Mouse (Mus musculus) CH12.LX (cell line): ENCODE measurements around the gene Irx5. TPM values are rescaled to one million over a fixed set of nuclear protein-coding genes. Genes with fewer than 3 reads are reported as not detected.

Experiments used
- DNase-seq: peaks from one replicate; pipeline ENCODE4 v3.0.0-alpha.2; 2013; ENCODE audit errors: extremely low read depth
- H3K27ac ChIP-seq: 2 replicates; pipeline ENCODE4 v1.5.1; 2012; ENCODE audit warnings: low read depth, mild to moderate bottlenecking, control low read depth, moderate library complexity; ENCODE audit not compliant: insufficient read depth
- H3K27me3 ChIP-seq: replicated peaks from 2 replicates; pipeline ENCODE3; 2012; ENCODE audit warnings: inconsistent platforms
- H3K36me3 ChIP-seq, 2 experiments: replicated peaks in 1 of 2; 2 replicates each; pipeline versions ENCODE3 to v1.6.1; 2012; ENCODE audit warnings: inconsistent platforms in 1 of 2, low read length in 1 of 2, mild to moderate bottlenecking in 1 of 2, mixed read lengths in 1 of 2, moderate library complexity in 1 of 2; ENCODE audit not compliant: control insufficient read depth in 1 of 2, insufficient read depth in 1 of 2
- H3K4me1 ChIP-seq, 2 experiments: 2 replicates each; pipeline ENCODE4 v1.6.1; 2012; ENCODE audit warnings: inconsistent platforms in 1 of 2, moderate library complexity in 1 of 2; ENCODE audit not compliant: insufficient read depth in 2 of 2, control insufficient read depth in 1 of 2
- H3K4me2 ChIP-seq: 2 replicates; pipeline ENCODE4 v1.6.1; 2012; ENCODE audit warnings: low read depth, mild to moderate bottlenecking, control low read depth; ENCODE audit not compliant: poor library complexity, insufficient read depth, severe bottlenecking
- H3K4me3 ChIP-seq, 3 experiments: fragments of 150-350 bp in 1 of 3; sonication (generic) in 1 of 3; replicated peaks in 1 of 3; 2 replicates each; pipeline versions ENCODE3 to v1.5.1; 2011 to 2012; ENCODE audit warnings: low read depth in 2 of 3, low read length in 2 of 3, mild to moderate bottlenecking in 2 of 3, moderate library complexity in 2 of 3, control low read depth in 1 of 3, improper control_type of control experiment in 1 of 3, inconsistent platforms in 1 of 3, mixed read lengths in 1 of 3; ENCODE audit not compliant: poor library complexity in 1 of 3
- H3K79me2 ChIP-seq: replicated peaks from 2 replicates; pipeline ENCODE4 v1.6.1; 2012; ENCODE audit warnings: mild to moderate bottlenecking, moderate library complexity; ENCODE audit not compliant: control insufficient read depth, poor library complexity, insufficient read depth, severe bottlenecking; ENCODE audit errors: extremely low read depth
- H3K9ac ChIP-seq: 2 replicates; pipeline ENCODE4 v1.6.1; 2012; ENCODE audit warnings: low read depth, mild to moderate bottlenecking, control low read depth, moderate library complexity; ENCODE audit not compliant: insufficient read depth
- H3K9me3 ChIP-seq: replicated peaks from 2 replicates; pipeline ENCODE3; 2012; ENCODE audit warnings: low read length, inconsistent platforms, mixed read lengths
- E2F4 ChIP-seq: IDR thresholded peaks from 2 replicates; pipeline ENCODE4 v1.6.1; 2011; ENCODE audit warnings: low read depth, low read length, improper control_type of control experiment; ENCODE audit not compliant: insufficient replicate concordance
- HCFC1 ChIP-seq: IDR thresholded peaks from 2 replicates; pipeline ENCODE4 v1.6.1; 2012; ENCODE audit warnings: low read depth, mild to moderate bottlenecking, inconsistent platforms, low read length, improper control_type of control experiment
- IRF4 ChIP-seq: IDR thresholded peaks from 2 replicates; pipeline ENCODE4 v1.6.1; 2014; ENCODE audit warnings: low read depth, mild to moderate bottlenecking, inconsistent platforms, low read length, improper control_type of control experiment
- JUN ChIP-seq: IDR thresholded peaks from 2 replicates; pipeline ENCODE4 v1.6.1; 2011; ENCODE audit warnings: low read depth, mild to moderate bottlenecking, low read length, improper control_type of control experiment, moderate library complexity; ENCODE audit not compliant: insufficient read depth
- JUND ChIP-seq: conservative IDR thresholded peaks from 2 replicates; pipeline ENCODE4 v1.6.1; 2011; ENCODE audit warnings: low read depth, low read length, improper control_type of control experiment
- MAFK ChIP-seq: IDR thresholded peaks from 2 replicates; pipeline ENCODE4 v1.6.1; 2011; ENCODE audit warnings: low read length, improper control_type of control experiment; ENCODE audit not compliant: insufficient replicate concordance
- MAX ChIP-seq: IDR thresholded peaks from 2 replicates; pipeline ENCODE4 v1.6.1; 2011; ENCODE audit warnings: low read length, improper control_type of control experiment
- MAZ ChIP-seq: IDR thresholded peaks from 2 replicates; pipeline ENCODE4 v1.6.1; 2012; ENCODE audit warnings: low read depth, mild to moderate bottlenecking, inconsistent platforms, low read length, improper control_type of control experiment, moderate library complexity
- MEF2A ChIP-seq: IDR thresholded peaks from 2 replicates; pipeline ENCODE4 v1.6.1; 2014; ENCODE audit warnings: low read depth, mild to moderate bottlenecking, inconsistent platforms, low read length, improper control_type of control experiment, borderline replicate concordance
- MYC ChIP-seq: IDR thresholded peaks from 2 replicates; pipeline ENCODE4 v1.6.1; 2011; ENCODE audit warnings: low read depth, mild to moderate bottlenecking, improper control_type of control experiment, low read length
- NRF1 ChIP-seq: IDR thresholded peaks from 2 replicates; pipeline ENCODE4 v1.6.1; 2014; ENCODE audit warnings: low read depth, mild to moderate bottlenecking, inconsistent platforms, low read length, improper control_type of control experiment, moderate library complexity
- POLR2A ChIP-seq: IDR thresholded peaks from 2 replicates; pipeline ENCODE4 v1.6.1; 2011; ENCODE audit warnings: low read depth, mild to moderate bottlenecking, improper control_type of control experiment, low read length
- RAD21 ChIP-seq: IDR thresholded peaks from 2 replicates; pipeline ENCODE4 v1.6.1; 2011; ENCODE audit warnings: low read depth, mild to moderate bottlenecking, low read length, improper control_type of control experiment, moderate library complexity
- RCOR1 ChIP-seq: conservative IDR thresholded peaks from 2 replicates; pipeline ENCODE4 v1.6.1; 2012; ENCODE audit warnings: low read depth, mild to moderate bottlenecking, inconsistent platforms, low read length, improper control_type of control experiment
- SIN3A ChIP-seq: IDR thresholded peaks from 2 replicates; pipeline ENCODE4 v1.6.1; 2012; ENCODE audit warnings: low read length, improper control_type of control experiment, inconsistent platforms
- SMC3 ChIP-seq: IDR thresholded peaks from 2 replicates; pipeline ENCODE4 v1.6.1; 2011; ENCODE audit warnings: low read depth, low read length, improper control_type of control experiment
- UBTF ChIP-seq: IDR thresholded peaks from 2 replicates; pipeline ENCODE4 v1.6.1; 2012; ENCODE audit warnings: low read depth, mild to moderate bottlenecking, inconsistent platforms, low read length, improper control_type of control experiment, moderate library complexity
- USF1 ChIP-seq: IDR thresholded peaks from 2 replicates; pipeline ENCODE4 v1.6.1; 2014; ENCODE audit warnings: low read depth, mild to moderate bottlenecking, inconsistent platforms, low read length, improper control_type of control experiment
- ZKSCAN1 ChIP-seq: IDR thresholded peaks from 2 replicates; pipeline ENCODE4 v1.6.1; 2012; ENCODE audit warnings: low read depth, inconsistent platforms, low read length, improper control_type of control experiment, borderline replicate concordance
- ZNF384 ChIP-seq: IDR thresholded peaks from 2 replicates; pipeline ENCODE4 v1.6.1; 2012; ENCODE audit warnings: low read depth, low read length, improper control_type of control experiment, inconsistent platforms
- dilution Hi-C: fragments of 300-500 bp; cut with MboI; formaldehyde crosslinking; loops from 2 replicates; pipeline ENCODE4 v1.14.3; 2020; ENCODE audit warnings: low sequenced_read_pairs; ENCODE audit not compliant: extremely low pct_unique_long_range_greater_than_20kb, extremely low pct_ligation_motif_present
- in situ Hi-C: fragments of 300-500 bp; cut with MboI; formaldehyde crosslinking; loops from 3 replicates; pipeline ENCODE4 v1.14.3; 2019; ENCODE audit warnings: low sequenced_read_pairs, low pct_ligation_motif_present, low pct_unique_long_range_greater_than_20kb, mixed read lengths
- polyA plus RNA-seq: library from polyadenylated mRNA; unstranded; fragments of >175 nt; gene quantifications from 2 replicates; pipeline ENCODE4 v1.2.1, GENCODE M21; 2012; ENCODE audit warnings: low read depth; ENCODE audit not compliant: insufficient read length
- total RNA-seq, 2 experiments: library from RNA; depleted of rRNA; stranded (reverse); fragments of 300-350 nt in 1 of 2; fragments of >200 nt in 1 of 2; gene quantifications; 2 replicates each; pipeline ENCODE4 v1.2.3; 2012 to 2014

Irx5 gene
- total and polyA plus RNA-seq, 3 experiments, result not detected

GRCm38 (mm10) chr8:92331811-92332210 lies 25.6 kb upstream of the Irx5 start:
- H3K27ac ChIP-seq, result no peak overlapping the region
- H3K4me3 ChIP-seq, result no peak overlapping the region
- peaks cover 71% of the 10 kb centered on the region for H3K9me3 ChIP-seq
- no peaks in the 10 kb centered on the region for H3K27me3 ChIP-seq
- no peak for TF ChIP-seq USF1
- TF ChIP-seq POLR2A, result no peak
- TF ChIP-seq IRF4, result no peak
- TF ChIP-seq MAFK, result no peak
- TF ChIP-seq, all 38 proteins: peak for 0
- in situ Hi-C loops (no loop called here), dilution Hi-C loops (no loop called here)
- Histone ChIP-seq H3K9ac (no peak overlapping the region), H3K4me1 (no peaks in the 10 kb centered on the region), H3K36me3 (no peaks in the 10 kb centered on the region), H3K79me2 (no peaks in the 10 kb centered on the region), H3K4me2 (no peak overlapping the region)
- no peak for DNase-seq

GRCm38 (mm10) chr8:92333406-92333805 lies 24.0 kb upstream of the Irx5 start:
- no peak overlapping the region for H3K27ac ChIP-seq
- dilution Hi-C loops, result no loop called here
- H3K4me3 ChIP-seq, result no peak overlapping the region
- no peaks in the 10 kb centered on the region for H3K79me2 ChIP-seq
- H3K36me3 ChIP-seq, result no peaks in the 10 kb centered on the region
- H3K4me1 ChIP-seq, result no peaks in the 10 kb centered on the region
- in situ Hi-C loops, result no loop called here
- H3K27me3 ChIP-seq, result no peaks in the 10 kb centered on the region
- peaks cover 77% of the 10 kb centered on the region for H3K9me3 ChIP-seq
- TF ChIP-seq MAX (no peak), RCOR1 (no peak), POLR2A (no peak), JUN (no peak), NRF1 (no peak)
- no peak overlapping the region for H3K9ac ChIP-seq
- no peak overlapping the region for H3K4me2 ChIP-seq
- no peak for DNase-seq

- Histone ChIP-seq H3K4me1 (no peaks in the 10 kb centered on the region), H3K9me3 (peaks cover 73% of the 10 kb centered on the region), H3K27ac (no peak overlapping the region), H3K9ac (no peak overlapping the region), H3K79me2 (no peaks in the 10 kb centered on the region), H3K36me3 (no peaks in the 10 kb centered on the region), H3K4me2 (no peak overlapping the region), H3K4me3 (no peak overlapping the region), H3K27me3 (no peaks in the 10 kb centered on the region)
- no peak for TF ChIP-seq SIN3A
- no peak for TF ChIP-seq SMC3
- no peak for TF ChIP-seq RCOR1
- TF ChIP-seq IRF4, result no peak
- TF ChIP-seq NRF1, result no peak
- TF ChIP-seq RAD21, result no peak
- TF ChIP-seq ZNF384, result no peak
- no peak for TF ChIP-seq JUND
- no peak for TF ChIP-seq UBTF
- TF ChIP-seq HCFC1, result no peak
- no peak for TF ChIP-seq MAFK
- TF ChIP-seq MYC, result no peak
- no peak for TF ChIP-seq MEF2A
- TF ChIP-seq E2F4, result no peak
- no peak for TF ChIP-seq MAZ
- TF ChIP-seq USF1, result no peak
- TF ChIP-seq ZKSCAN1, result no peak
- DNase-seq, result no peak
- in situ Hi-C loops, result no loop called here
- dilution Hi-C loops, result no loop called here
Measured at GRCm38 (mm10) chr8:92335079-92335478, 22.3 kb upstream of the Irx5 start.
